Mouse (Mus musculus): ENCODE results near the gene Acat2. TPM values are rescaled to one million over a fixed set of nuclear protein-coding genes. Genes with fewer than 3 reads are reported as not detected.
A peak's percentile ranks its signal among the peaks of the same experiment; 100 is the strongest.
"Not testable (repeated sequence)": the region's sequence is repeated elsewhere in the genome, so short reads cannot be mapped to it uniquely, and the experiment has no call there.

The Acat2 gene
- polyA plus RNA-seq (2021), result 40.8 TPM

DNA sequence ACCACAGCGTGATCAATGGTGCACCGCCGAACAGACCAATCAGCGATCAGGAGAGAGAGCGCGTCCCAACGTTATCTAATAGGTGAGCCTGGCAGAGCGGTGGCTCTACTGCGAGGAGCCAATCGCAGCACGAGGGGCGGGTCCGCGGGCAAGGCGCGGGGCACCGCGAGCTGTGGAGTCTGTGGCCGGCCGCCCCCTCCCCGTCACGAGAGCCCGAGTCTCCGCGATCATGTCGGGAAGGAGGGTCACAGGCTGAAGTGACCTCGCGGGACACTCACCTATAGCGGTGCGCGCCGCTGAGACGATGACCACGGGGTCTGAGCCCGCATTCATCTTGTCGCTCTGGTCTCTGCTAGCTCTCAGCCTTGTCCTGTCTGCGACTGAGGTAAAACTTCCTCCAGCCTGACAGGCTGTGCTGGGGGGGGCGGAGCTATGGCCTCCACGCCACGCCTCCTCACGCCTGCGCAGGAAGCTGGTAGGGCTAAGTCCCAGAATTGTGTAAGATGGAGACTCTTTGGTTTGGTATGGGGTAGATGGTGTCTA is at the start of gene Acat2:
Gene Acat2, minus strand, starts transcription at position 417 of the 543 bp plus-strand sequence.
- CTCF ChIA-PET, result no interaction called here
- no peak for TF ChIP-seq CTCF (IDR thresholded peaks at IDR 0.05)
- POLR2A ChIA-PET, result no interaction called here
- DNase-seq (ENCODE audit: low read depth, low spot score), result peak; percentile 54
- H3K27me3 ChIP-seq, result no peaks in the 10 kb centered on the region
- in situ Hi-C loops (cut with MboI; ENCODE audit: low pct_unique_long_range_greater_than_20kb), result no loop called here
- peak; percentile 98 for ATAC-seq

DNA sequence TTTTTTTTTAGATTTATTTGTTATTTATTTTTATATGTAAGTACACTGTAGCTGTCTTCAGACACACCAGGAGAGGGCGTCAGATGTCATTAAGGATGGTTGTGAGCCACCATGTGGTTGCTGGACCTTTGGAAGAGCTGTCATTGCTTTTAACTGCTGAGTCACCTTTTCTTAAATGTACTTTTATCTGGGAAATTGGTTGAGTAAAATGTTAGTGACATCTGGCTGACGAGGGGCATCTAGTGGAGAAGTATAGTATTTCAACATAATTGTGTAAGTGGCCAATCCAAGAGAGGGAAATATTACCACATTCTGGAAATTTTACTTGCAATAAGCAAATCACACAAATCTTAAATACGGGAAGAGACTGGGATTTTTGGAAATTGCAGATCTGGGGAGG is 49.3 kb upstream of the Acat2 start:
- DNase-seq (ENCODE audit: low read depth, low spot score) (no peak), ATAC-seq (no peak)
- H3K27me3 ChIP-seq, result no peaks in the 10 kb centered on the region
- TF ChIP-seq CTCF (IDR thresholded peaks at IDR 0.05), result peak; percentile 77
- in situ Hi-C loops (cut with MboI; ENCODE audit: low pct_unique_long_range_greater_than_20kb), result no loop called here
- POLR2A ChIA-PET, result interaction anchor here (0.6 kb wide), 1 partner anchor 49 kb away, joined by 4 read pairs; no protein-coding TSS in a partner anchor
- CTCF ChIA-PET, result interaction anchor here (1.4 kb wide), 1 partner anchor 24 kb away, joined by 3 read pairs; no protein-coding TSS in a partner anchor

DNA sequence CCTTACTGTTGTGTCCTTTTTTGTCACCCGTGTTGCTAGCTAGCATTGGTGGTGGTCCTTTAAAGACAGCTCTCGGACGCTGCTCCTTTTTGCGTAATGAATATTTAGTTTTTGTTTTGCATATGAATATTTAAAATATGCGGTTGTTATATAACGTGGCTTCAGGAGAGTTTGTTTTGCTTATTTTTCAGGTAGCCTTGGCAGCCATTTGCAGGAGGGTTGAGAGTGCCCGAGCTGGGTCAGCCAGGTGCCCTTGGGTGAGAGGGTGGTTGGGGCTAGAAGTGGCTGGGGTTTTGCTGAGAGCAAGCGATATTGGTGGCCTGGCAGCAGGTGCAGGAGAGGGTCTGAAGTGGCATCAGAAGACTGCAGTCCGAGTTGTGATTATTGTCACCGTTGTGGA is 48.0 kb upstream of the Acat2 start:
- ATAC-seq (no peak), DNase-seq (ENCODE audit: low read depth, low spot score) (no peak)
- in situ Hi-C loops (cut with MboI; ENCODE audit: low pct_unique_long_range_greater_than_20kb), result no loop called here
- ChIA-PET CTCF (interaction anchor here (1.0 to 1.5 kb wide), 3 partner anchors 10 to 128 kb away, joined by 5 read pairs; no protein-coding TSS in a partner anchor), POLR2A (interaction anchor here (0.7 to 1.0 kb wide), 2 partner anchors 18 to 928 kb away, joined by 3 to 5 read pairs; no protein-coding TSS in a partner anchor)
- H3K27me3 ChIP-seq, result no peaks in the 10 kb centered on the region
- TF ChIP-seq CTCF (IDR thresholded peaks at IDR 0.05), result no peak

DNA sequence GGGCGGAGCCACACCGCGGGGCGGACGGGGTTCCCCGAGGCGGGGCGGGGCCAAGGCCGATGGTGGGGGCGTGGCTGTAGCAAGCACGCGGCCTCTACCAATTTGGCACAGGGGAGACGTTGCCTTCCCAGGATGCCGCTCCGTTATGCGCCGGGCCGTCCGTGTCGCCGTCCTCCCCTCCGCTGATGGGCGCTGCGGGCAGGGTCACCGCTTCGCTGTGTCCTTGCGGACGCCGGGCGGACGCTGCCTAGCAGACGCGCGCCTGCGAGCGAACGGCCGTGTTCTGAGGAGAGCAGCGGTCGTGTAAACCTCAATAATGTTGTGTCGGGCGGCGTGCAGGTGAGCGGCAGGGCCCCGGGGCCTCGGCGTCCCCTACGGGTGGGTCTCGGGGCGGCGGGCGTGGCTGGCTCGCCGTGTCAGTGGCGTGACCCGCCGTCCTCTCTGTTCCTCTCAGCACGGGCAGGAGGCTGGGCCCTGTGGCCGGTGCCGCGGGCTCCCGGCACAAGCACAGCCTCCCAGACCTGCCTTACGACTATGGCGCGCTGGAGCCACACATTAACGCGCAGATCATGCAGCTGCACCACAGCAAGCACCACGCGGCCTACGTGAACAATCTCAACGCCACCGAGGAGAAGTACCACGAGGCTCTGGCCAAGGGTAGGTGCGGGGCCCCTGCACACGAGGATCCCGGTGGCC is 47.3 kb upstream of the Acat2 start:
- peak; percentile 74 for DNase-seq (ENCODE audit: low read depth, low spot score)
- peak; percentile 99 for ATAC-seq
- in situ Hi-C loops (cut with MboI; ENCODE audit: low pct_unique_long_range_greater_than_20kb), result no loop called here
- POLR2A ChIA-PET, result interaction anchor here (1.0 kb wide), 1 partner anchor 17 kb away, joined by 5 read pairs; no protein-coding TSS in a partner anchor
- H3K27me3 ChIP-seq, result no peaks in the 10 kb centered on the region
- CTCF ChIA-PET, result interaction anchor here (1.3 to 1.5 kb wide), 2 partner anchors 10 to 128 kb away, joined by 5 read pairs; no protein-coding TSS in a partner anchor
- no peak for TF ChIP-seq CTCF (IDR thresholded peaks at IDR 0.05)

DNA sequence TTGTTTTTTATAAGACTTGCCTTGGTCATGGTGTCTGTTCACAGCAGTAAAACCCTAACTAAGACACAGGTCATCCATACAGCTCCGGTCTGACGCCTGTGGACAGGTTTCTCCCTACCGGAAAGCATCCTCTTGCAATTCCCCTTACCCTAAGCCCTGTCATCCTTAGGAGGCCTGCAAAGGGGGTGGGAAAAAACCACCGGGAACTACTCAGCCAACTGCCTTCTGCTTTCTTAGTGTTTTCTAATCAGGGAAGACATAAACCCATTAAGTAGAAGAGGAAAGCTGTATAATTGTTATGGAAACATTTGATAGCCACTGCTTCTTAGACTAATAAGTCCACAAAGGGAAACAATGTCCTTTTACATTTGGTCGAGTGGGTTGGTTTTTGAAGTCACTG is 46.4 kb upstream of the Acat2 start:
- in situ Hi-C loops (cut with MboI; ENCODE audit: low pct_unique_long_range_greater_than_20kb), result no loop called here
- no peak for ATAC-seq
- CTCF ChIA-PET, result interaction anchor here (1.6 kb wide), 1 partner anchor 10 kb away, joined by 5 read pairs; no protein-coding TSS in a partner anchor
- no peak for TF ChIP-seq CTCF (IDR thresholded peaks at IDR 0.05)
- no peak for DNase-seq (ENCODE audit: low read depth, low spot score)
- no peaks in the 10 kb centered on the region for H3K27me3 ChIP-seq
- POLR2A ChIA-PET, result no interaction called here

DNA sequence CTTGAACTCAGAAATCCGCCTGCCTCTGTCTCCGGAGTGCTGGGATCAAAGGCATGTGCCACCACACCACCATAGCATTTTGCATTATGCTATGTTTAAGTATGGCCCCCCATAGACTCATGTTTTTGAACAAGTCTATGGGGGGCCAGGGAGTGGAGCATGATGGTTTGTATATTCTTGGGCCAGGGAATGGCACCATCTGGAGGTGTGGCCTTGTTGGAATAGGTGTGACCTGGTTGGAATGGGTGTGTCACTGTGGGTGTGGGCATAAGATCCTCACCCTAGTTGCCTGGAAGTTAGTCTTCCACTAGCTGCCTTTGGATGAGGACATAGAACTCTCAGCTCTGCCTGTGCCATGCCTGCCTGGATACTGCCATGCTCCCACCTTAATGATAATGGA is 46.0 kb upstream of the Acat2 start, which contains the start of gene Sod2:
Gene Sod2, plus strand, starts transcription at position 301 of the 400 bp plus-strand sequence.
- ATAC-seq; H3K27me3 ChIP-seq; DNase-seq (ENCODE audit: low read depth, low spot score); in situ Hi-C loops (cut with MboI; ENCODE audit: low pct_unique_long_range_greater_than_20kb); POLR2A ChIA-PET: not testable (repeated sequence)
- CTCF ChIA-PET, result interaction anchor here (1.6 kb wide), 1 partner anchor 10 kb away, joined by 5 read pairs; no protein-coding TSS in a partner anchor

DNA sequence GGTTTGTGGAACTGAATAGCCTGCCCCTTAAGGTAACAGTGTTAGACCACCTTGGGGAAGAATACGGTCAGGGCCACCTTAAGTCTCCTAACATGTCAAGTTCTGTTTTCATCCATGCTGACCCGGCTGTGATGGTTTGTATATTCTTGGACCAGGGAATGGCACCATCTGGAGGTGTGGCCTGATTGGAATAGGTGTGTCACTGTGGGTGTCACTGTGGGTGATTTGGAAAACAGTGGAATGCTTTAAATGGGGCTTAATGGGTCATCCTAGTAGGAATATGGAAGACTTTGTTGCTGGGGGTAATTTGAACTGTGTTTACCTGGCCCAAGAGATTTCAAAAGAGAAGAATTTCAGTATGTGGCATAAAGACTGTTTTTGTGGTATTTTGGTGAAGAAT is 43.9 kb upstream of the Acat2 start:
- in situ Hi-C loops (cut with MboI; ENCODE audit: low pct_unique_long_range_greater_than_20kb); POLR2A ChIA-PET; H3K27me3 ChIP-seq; DNase-seq (ENCODE audit: low read depth, low spot score); CTCF ChIA-PET; ATAC-seq: not testable (repeated sequence)

DNA sequence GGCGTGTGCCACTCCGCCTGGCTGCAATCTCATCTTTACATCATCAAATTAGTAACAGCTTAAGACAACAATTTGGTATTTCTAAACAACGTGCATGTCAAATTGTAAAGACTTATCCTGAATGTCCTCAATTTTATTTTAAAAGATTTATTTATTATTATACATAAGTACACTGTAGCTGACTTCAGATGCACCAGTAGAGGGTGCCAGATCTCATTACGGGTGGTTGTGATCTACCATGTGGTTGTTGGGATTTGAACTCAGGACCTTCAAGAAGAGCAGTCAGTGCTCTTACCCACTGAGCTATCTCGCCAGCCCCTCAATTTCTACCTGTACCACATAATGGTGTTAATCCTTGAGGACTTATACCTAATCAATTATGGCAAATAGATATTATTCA is 41.7 kb upstream of the Acat2 start:
- CTCF ChIA-PET, result interaction anchor here (1.2 kb wide), 1 partner anchor 120 kb away, joined by 3 read pairs; no protein-coding TSS in a partner anchor
- in situ Hi-C loops (cut with MboI; ENCODE audit: low pct_unique_long_range_greater_than_20kb); H3K27me3 ChIP-seq; POLR2A ChIA-PET; ATAC-seq; DNase-seq (ENCODE audit: low read depth, low spot score): not testable (repeated sequence)

DNA sequence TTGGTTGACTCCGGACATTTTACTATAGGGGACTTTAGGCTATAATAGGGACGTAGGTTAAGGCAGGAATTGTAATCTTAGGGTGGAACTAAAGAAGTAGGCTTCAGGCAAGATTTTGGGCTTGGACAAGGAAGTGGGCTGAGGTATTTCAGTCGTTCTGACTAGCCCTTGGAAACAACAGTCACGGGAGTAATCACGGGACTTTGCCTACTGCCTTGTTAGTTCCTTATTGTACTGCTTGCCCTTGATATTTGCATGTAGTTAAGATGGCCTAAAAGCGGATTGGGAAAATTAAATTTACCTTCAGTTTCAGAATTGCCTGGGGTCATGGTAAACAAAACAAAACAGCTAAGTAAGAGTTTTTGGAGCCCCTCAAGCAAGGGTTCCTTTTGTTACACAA is 38.5 kb upstream of the Acat2 start:
- in situ Hi-C loops (cut with MboI; ENCODE audit: low pct_unique_long_range_greater_than_20kb), result no loop called here
- DNase-seq (ENCODE audit: low read depth, low spot score) (no peak), ATAC-seq (no peak)
- CTCF ChIA-PET, result no interaction called here
- no peak for TF ChIP-seq CTCF (IDR thresholded peaks at IDR 0.05)
- no peaks in the 10 kb centered on the region for H3K27me3 ChIP-seq
- POLR2A ChIA-PET, result no interaction called here

DNA sequence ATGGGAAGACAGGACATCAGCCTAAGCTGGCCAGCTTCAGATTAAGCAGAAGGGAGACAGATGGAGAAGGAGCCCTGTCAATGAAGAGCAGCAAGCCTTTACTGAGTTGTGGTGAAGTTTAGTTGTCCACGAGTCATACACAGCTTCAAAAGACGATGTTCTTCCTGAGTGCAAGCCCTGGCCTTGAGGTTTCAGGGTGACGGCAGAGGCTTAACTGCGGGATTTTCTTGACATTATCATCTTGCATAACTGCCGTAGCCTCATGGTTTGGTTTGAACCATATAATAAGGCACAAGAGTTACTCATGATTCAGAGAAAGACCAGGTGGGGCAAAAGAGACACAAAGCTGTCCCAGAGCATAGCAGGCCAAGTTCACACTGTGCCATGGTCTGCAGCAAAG is 37.3 kb upstream of the Acat2 start:
- ChIA-PET POLR2A (no interaction called here), CTCF (interaction anchor here (1.2 kb wide), 1 partner anchor 11 kb away, joined by 5 read pairs; no protein-coding TSS in a partner anchor)
- TF ChIP-seq CTCF (IDR thresholded peaks at IDR 0.05), result no peak

DNA sequence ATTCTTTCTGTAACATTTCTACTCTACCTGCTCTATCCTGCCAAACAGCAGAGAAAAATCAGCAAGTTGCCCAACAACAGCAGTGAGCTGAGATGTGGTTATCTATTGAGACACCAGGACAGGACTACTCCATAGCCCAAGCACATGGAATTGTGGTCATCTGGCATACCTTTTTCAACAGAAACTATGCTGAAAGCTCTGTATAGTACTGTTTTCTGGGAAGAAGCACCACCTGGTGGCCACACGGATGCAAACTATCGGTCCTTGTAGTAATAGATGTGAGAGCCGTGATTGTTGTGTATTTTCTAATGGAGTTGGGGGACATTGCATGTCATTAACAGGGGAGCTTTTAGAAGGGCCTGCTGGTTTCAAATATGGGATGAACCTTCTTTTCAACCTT is 35.8 kb upstream of the Acat2 start:
- in situ Hi-C loops (cut with MboI; ENCODE audit: low pct_unique_long_range_greater_than_20kb), result no loop called here
- POLR2A ChIA-PET, result interaction anchor here (0.7 kb wide), 1 partner anchor 86 kb away, joined by 6 read pairs; no protein-coding TSS in a partner anchor
- CTCF ChIA-PET, result interaction anchor here (0.7 to 2.7 kb wide), 8 partner anchors 10 to 117 kb away, joined by 3 to 20 read pairs (median 4); partner anchors contain the start of genes Mrpl18, Pnldc1 and Sod2
- H3K27me3 ChIP-seq, result no peaks in the 10 kb centered on the region
- ATAC-seq (peak; percentile 16), DNase-seq (ENCODE audit: low read depth, low spot score) (no peak)
- peak; percentile 73 for TF ChIP-seq CTCF (IDR thresholded peaks at IDR 0.05)

More for the DNA sequence above, 37.3 kb upstream of the Acat2 start:
- ATAC-seq (no peak), DNase-seq (ENCODE audit: low read depth, low spot score) (no peak)
- in situ Hi-C loops (cut with MboI; ENCODE audit: low pct_unique_long_range_greater_than_20kb), result no loop called here
- no peaks in the 10 kb centered on the region for H3K27me3 ChIP-seq
